Mouse (Mus musculus): ENCODE results near the gene Wnk2. TPM values are rescaled to one million over a fixed set of nuclear protein-coding genes. Genes with fewer than 3 reads are reported as not detected.
"Not testable (repeated sequence)": the region's sequence is repeated elsewhere in the genome, so short reads cannot be mapped to it uniquely, and the experiment has no call there.

Wnk2 gene
- polyA plus RNA-seq, 1 experiment from 2014 or later: 0.50 TPM

- no peaks in the 10 kb centered on the region for H3K27me3 ChIP-seq (ENCODE audit: insufficient read depth, low read length)
- H3K9me3 ChIP-seq (replicated peaks; ENCODE audit: low read length): no peaks in the 10 kb centered on the region
- no peak overlapping the region for H3K4me2 ChIP-seq (ENCODE audit: low read length)
- DNase-seq (ENCODE audit: low spot score) (no peak), ATAC-seq (replicated peaks; ENCODE audit: low FRiP score, low read depth) (no peak)
- H3K4me1 ChIP-seq (replicated peaks; ENCODE audit: insufficient read depth, low read length): no peaks in the 10 kb centered on the region
- H3K4me3 ChIP-seq (replicated peaks; ENCODE audit: low read depth, low read length): no peak overlapping the region
- no peak overlapping the region for H3K9ac ChIP-seq (ENCODE audit: low read depth, low read length)
- H3K36me3 ChIP-seq (ENCODE audit: insufficient read depth, low read length): no peaks in the 10 kb centered on the region
- 88% methylated on average over 4 of the region's 4 CpGs for WGBS
- no peak for TF ChIP-seq CTCF (IDR thresholded peaks at IDR 0.05; ENCODE audit: low read depth)
- H3K27ac ChIP-seq: no peak overlapping the region
These were observed 91.5 kb downstream of the Wnk2 start for GRCm38 (mm10) chr13:49056304-49056703.

GRCm38 (mm10) chr13:49054753-49055152 lies 93.1 kb downstream of the Wnk2 start:
- not testable (repeated sequence) for H3K36me3 ChIP-seq (ENCODE audit: insufficient read depth, low read length); DNase-seq (ENCODE audit: low spot score); H3K9me3 ChIP-seq (replicated peaks; ENCODE audit: low read length); H3K4me2 ChIP-seq (ENCODE audit: low read length); H3K4me3 ChIP-seq (replicated peaks; ENCODE audit: low read depth, low read length); H3K4me1 ChIP-seq (replicated peaks; ENCODE audit: insufficient read depth, low read length); H3K27ac ChIP-seq; H3K9ac ChIP-seq (ENCODE audit: low read depth, low read length); H3K27me3 ChIP-seq (ENCODE audit: insufficient read depth, low read length); ATAC-seq (replicated peaks; ENCODE audit: low FRiP score, low read depth)

GRCm38 (mm10) chr13:49053333-49053732 lies 94.5 kb downstream of the Wnk2 start:
- no peaks in the 10 kb centered on the region for H3K9me3 ChIP-seq (replicated peaks; ENCODE audit: low read length)
- H3K27me3 ChIP-seq (ENCODE audit: insufficient read depth, low read length): no peaks in the 10 kb centered on the region
- H3K27ac ChIP-seq: no peak overlapping the region
- TF ChIP-seq CTCF (IDR thresholded peaks at IDR 0.05; ENCODE audit: low read depth): no peak
- no peaks in the 10 kb centered on the region for H3K4me1 ChIP-seq (replicated peaks; ENCODE audit: insufficient read depth, low read length)
- H3K36me3 ChIP-seq (ENCODE audit: insufficient read depth, low read length): no peaks in the 10 kb centered on the region
- no peak overlapping the region for H3K4me3 ChIP-seq (replicated peaks; ENCODE audit: low read depth, low read length)
- H3K4me2 ChIP-seq (ENCODE audit: low read length): no peak overlapping the region
- H3K9ac ChIP-seq (ENCODE audit: low read depth, low read length): no peak overlapping the region
- ATAC-seq (replicated peaks; ENCODE audit: low FRiP score, low read depth) (no peak), DNase-seq (ENCODE audit: low spot score) (no peak)
- 80% methylated on average over 2 of the region's 2 CpGs for WGBS

GRCm38 (mm10) chr13:49052512-49052911 lies 95.3 kb downstream of the Wnk2 start:
- Histone ChIP-seq H3K4me1 (replicated peaks; ENCODE audit: insufficient read depth, low read length) (no peaks in the 10 kb centered on the region), H3K9ac (ENCODE audit: low read depth, low read length) (no peak overlapping the region), H3K4me3 (replicated peaks; ENCODE audit: low read depth, low read length) (no peak overlapping the region), H3K36me3 (ENCODE audit: insufficient read depth, low read length) (no peaks in the 10 kb centered on the region), H3K9me3 (replicated peaks; ENCODE audit: low read length) (no peaks in the 10 kb centered on the region), H3K27me3 (ENCODE audit: insufficient read depth, low read length) (no peaks in the 10 kb centered on the region), H3K27ac (no peak overlapping the region), H3K4me2 (ENCODE audit: low read length) (no peak overlapping the region)
- ATAC-seq (replicated peaks; ENCODE audit: low FRiP score, low read depth) (no peak), DNase-seq (ENCODE audit: low spot score) (peak; percentile 23)
- TF ChIP-seq CTCF (IDR thresholded peaks at IDR 0.05; ENCODE audit: low read depth): peak; percentile 57
- 44% methylated on average over 9 of the region's 9 CpGs for WGBS

DNA sequence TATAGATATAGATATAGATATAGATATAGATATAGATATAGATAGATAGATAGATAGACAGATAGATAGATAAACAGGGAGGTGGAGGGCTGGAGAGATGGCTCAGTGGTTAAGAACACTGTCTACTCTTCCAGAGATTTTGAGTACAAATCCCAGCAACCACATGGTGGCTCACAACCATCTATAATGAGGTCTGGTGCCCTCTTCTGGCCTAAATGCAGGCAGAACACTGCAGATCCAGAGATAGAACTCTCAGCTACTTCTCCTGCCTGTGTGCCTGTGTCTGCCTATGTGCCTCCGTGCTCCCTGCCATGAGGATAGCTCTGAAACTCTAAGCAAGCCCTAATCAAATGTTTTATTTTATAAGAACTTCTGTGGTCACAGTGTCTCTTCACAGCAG lies 100.4 kb downstream of the Wnk2 start:
- Histone ChIP-seq H3K9ac (ENCODE audit: low read depth, low read length) (no peak overlapping the region), H3K4me2 (ENCODE audit: low read length) (no peak overlapping the region), H3K4me3 (replicated peaks; ENCODE audit: low read depth, low read length) (no peak overlapping the region), H3K9me3 (replicated peaks; ENCODE audit: low read length) (no peaks in the 10 kb centered on the region), H3K27me3 (ENCODE audit: insufficient read depth, low read length) (no peaks in the 10 kb centered on the region), H3K4me1 (replicated peaks; ENCODE audit: insufficient read depth, low read length) (no peaks in the 10 kb centered on the region), H3K27ac (no peak overlapping the region), H3K36me3 (ENCODE audit: insufficient read depth, low read length) (no peaks in the 10 kb centered on the region)
- peak; percentile 25; the same call in 1 of the 2 replicates for TF ChIP-seq CTCF (IDR thresholded peaks at IDR 0.05; ENCODE audit: low read depth)
- no peak for DNase-seq (ENCODE audit: low spot score)
- ATAC-seq (replicated peaks; ENCODE audit: low FRiP score, low read depth): no peak
- WGBS: 78% methylated on average over 1 of the region's 1 CpGs

- WGBS: 47% methylated on average over 10 of the region's 10 CpGs
- no peaks in the 10 kb centered on the region for H3K4me1 ChIP-seq (replicated peaks; ENCODE audit: insufficient read depth, low read length)
- no peak for DNase-seq (ENCODE audit: low spot score)
- no peaks in the 10 kb centered on the region for H3K36me3 ChIP-seq (ENCODE audit: insufficient read depth, low read length)
- ATAC-seq (replicated peaks; ENCODE audit: low FRiP score, low read depth): no peak
- TF ChIP-seq CTCF (IDR thresholded peaks at IDR 0.05; ENCODE audit: low read depth): no peak
- no peak overlapping the region for H3K4me2 ChIP-seq (ENCODE audit: low read length)
- H3K9ac ChIP-seq (ENCODE audit: low read depth, low read length): no peak overlapping the region
- H3K27ac ChIP-seq: no peak overlapping the region
- H3K4me3 ChIP-seq (replicated peaks; ENCODE audit: low read depth, low read length): no peak overlapping the region
- no peaks in the 10 kb centered on the region for H3K27me3 ChIP-seq (ENCODE audit: insufficient read depth, low read length)
- no peaks in the 10 kb centered on the region for H3K9me3 ChIP-seq (replicated peaks; ENCODE audit: low read length)
These were observed 103.7 kb downstream of the Wnk2 start for GRCm38 (mm10) chr13:49044145-49044561.

- no peaks in the 10 kb centered on the region for H3K36me3 ChIP-seq (ENCODE audit: insufficient read depth, low read length)
- H3K4me3 ChIP-seq (replicated peaks; ENCODE audit: low read depth, low read length): no peak overlapping the region
- DNase-seq (ENCODE audit: low spot score) (no peak), ATAC-seq (replicated peaks; ENCODE audit: low FRiP score, low read depth) (no peak)
- WGBS: 92% methylated on average over 15 of the region's 15 CpGs
- no peaks in the 10 kb centered on the region for H3K27me3 ChIP-seq (ENCODE audit: insufficient read depth, low read length)
- no peak overlapping the region for H3K27ac ChIP-seq
- no peaks in the 10 kb centered on the region for H3K4me1 ChIP-seq (replicated peaks; ENCODE audit: insufficient read depth, low read length)
- TF ChIP-seq CTCF (IDR thresholded peaks at IDR 0.05; ENCODE audit: low read depth): no peak
- no peak overlapping the region for H3K9ac ChIP-seq (ENCODE audit: low read depth, low read length)
- no peaks in the 10 kb centered on the region for H3K9me3 ChIP-seq (replicated peaks; ENCODE audit: low read length)
- H3K4me2 ChIP-seq (ENCODE audit: low read length): no peak overlapping the region
These were observed 105.4 kb downstream of the Wnk2 start for GRCm38 (mm10) chr13:49042371-49042770.
